Mouse (Mus musculus): ENCODE measurements at regions not wholly inside any gene's neighbourhood (a gene's known extent, or its start where the extent isn't known, plus 50 kb on each side); places are given as distances from the start of the nearest gene placed in this dataset.

DNA sequence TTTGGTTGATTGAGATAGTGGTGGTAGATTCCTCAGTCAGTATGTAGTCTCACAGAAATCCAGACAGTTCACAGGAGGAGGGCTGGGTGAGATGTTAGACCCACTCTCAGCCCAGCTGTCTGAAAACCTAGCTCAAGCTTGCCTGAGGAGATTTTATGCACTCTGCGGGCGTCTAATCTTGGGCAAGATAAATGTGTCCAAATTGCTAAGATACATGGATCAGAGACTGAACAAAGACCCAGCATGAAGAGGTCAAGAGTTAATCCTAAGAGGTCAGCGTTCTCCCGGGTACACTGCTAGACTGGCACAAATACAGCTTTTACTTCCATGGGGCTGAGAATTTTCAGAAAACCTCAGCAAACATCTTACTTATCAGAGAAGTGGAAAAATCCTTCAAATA, 186.8 kb upstream of the Dusp10 start:
- intact Hi-C loops (cut with DNase I) = no loop called here

DNA sequence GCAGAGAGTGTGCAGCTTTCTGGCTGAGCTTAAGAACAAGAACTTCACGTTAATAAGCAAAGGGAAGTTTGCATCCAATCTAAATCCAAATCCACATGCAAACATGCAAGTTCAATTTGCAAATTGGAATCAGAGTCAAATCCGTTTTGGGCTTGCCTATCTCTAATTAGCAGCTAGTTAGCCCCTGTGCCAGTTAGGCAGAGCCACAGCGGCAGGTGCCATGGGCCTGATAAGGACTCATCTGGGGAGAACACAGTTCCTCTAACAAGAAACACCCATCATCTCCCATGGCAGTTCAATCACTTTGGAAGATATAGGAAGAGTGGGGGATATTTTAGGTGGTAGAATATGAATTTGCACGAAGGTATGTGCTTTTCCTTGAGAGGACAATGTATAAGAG, 168.0 kb upstream of the Dusp10 start:
- intact Hi-C loops (cut with DNase I) = no loop called here

DNA sequence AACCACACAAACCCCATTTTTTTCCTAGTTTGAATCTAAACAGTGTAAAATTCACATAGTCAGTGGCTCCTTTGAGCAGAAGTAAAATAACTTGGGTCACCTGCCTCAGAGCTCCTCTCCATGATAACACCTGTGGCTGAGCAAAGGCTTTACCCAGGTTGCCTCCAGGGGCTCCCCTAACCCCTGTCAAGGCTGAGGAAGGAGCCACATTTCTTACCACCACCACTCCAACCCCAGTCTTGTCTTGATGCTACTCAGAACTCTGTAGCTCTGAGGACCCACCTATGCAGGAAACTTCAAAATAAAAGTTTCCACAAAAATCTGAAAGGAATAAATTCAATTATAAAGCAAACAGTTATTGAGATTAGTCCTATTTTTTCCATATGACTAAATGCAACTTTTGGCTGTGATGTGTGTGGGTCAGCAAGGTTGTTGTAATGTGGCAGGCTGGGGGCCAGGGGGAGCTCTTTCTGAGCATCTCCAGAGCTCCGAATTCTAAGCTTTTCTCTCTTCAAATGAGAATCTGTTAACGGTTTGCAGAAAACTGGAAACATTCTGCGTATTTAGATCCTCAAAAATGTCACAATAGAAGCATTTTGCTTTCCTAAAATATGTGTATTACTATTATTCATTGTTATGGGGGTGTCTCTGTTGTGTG, 159.0 kb upstream of the Dusp10 start:
- intact Hi-C loops (cut with DNase I) = loop anchor here (10.0 kb wide), 1 partner anchor 381 kb away; no protein-coding TSS in a partner anchor

DNA sequence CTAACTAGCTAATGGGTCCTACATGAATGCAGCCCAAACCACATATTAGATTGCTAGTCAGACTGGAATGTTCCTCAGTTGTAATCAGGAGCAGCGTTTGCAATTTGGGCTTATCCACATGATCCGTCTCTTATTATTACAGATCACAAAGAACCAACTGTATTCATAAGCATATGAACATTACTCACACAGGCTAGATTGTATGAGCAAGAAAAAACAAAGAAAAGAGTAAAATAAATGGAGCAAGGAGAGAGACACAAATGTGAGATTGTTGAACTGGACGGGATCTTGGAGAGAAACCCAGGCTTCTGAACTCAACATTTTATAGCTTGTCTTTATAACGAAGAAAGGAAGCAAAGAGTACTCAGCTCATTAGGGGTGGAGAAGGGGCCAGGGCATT, 148.0 kb upstream of the Dusp10 start:
- intact Hi-C loops (cut with DNase I) = no loop called here

DNA sequence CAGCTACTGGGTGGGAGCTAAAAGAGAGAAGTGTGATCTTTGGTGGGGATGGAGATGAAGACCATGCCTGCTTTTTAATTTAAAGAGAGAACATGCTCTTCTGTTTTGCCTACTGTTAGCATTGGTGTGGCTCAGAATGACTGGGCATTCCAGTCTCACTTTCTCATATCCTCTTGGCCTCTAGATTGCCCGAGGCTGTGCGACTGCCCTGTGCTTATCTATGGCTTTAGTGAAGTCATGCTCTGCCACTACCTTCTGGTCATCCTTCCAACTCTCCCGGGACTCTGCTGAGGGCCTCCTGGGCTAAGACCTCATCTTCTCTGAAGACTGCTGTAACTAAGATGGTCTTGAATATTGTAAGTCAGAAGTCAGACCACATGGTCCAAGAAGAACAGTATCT, 147.5 kb upstream of the Dusp10 start:
- intact Hi-C loops (cut with DNase I) = no loop called here

DNA sequence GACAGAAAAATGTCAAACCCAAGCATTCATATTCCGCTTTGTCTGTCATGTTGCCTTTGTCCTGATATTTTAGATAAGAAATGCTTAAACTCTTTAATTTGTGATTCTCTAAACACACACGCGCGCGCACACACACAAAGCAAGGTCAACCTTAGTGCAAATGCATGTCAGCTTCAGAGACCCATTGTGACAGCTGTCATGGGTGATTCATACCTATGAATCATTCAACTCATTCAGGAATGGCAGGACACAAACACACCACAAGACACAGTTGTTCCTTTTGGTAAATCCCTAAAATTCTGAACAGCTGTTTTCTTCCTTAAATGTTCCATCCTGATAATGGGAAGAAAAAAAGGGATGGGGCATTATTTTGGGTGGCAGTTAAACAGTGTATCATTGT, 144.1 kb upstream of the Dusp10 start:
- intact Hi-C loops (cut with DNase I) = no loop called here

DNA sequence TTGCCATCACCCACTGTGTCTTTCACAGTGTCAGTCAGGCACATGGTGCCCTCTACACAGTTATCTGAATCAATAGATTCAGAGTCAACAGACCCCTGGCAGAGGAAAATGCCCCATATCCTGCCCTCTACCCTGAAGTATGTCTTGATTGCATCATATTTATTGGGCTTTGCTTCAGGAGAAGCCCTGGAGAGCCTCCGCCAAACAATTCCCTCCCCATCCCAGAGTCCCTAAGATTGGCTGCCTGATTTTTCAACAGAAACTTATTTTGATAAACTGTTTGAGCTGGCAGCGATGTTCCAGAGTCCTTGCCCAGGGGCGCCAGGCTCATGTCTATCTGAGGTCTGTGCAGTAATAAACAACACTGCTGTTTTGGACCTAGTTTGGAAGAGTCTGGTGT, 117.2 kb upstream of the Dusp10 start:
- intact Hi-C loops (cut with DNase I) = no loop called here

DNA sequence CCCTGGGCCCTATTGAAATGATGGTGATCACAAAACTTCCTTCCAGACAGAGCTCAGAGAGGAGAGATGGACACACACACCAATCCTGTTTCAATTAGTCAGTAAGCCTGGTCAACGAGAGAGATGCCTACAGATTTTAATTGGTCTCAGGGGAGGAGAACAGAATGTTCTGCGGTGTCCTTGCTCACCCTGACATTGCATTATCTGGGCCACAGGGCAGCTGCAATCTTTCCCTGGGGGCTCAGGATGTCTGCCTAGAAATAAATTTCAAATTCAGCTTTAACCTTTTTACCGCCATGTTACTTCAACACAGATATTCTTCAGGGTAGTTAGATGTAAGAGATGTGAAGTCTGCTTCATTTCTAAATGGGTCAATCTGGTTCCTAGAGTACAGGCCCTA, 115.0 kb upstream of the Dusp10 start:
- intact Hi-C loops (cut with DNase I) = no loop called here

DNA sequence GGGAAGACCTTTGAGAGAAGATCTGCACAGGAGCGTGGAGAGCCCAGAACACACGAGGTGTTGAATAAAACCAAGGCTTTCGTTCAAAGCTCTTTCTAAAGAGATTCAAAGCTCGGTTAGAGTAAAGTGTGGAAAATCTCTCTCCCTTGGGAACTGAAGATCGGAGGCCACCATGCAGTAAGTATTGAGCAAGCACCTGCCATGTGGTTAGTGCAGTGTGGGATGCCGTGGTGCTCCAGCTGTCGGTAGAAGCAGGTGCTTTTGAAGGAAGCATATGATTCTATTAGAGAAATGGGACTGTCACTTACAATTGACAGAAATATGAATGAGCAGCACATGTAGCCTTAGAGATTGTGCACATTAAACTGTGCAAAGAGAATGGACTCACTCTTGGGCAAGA, 108.5 kb upstream of the Dusp10 start:
- intact Hi-C loops (cut with DNase I) = no loop called here

DNA sequence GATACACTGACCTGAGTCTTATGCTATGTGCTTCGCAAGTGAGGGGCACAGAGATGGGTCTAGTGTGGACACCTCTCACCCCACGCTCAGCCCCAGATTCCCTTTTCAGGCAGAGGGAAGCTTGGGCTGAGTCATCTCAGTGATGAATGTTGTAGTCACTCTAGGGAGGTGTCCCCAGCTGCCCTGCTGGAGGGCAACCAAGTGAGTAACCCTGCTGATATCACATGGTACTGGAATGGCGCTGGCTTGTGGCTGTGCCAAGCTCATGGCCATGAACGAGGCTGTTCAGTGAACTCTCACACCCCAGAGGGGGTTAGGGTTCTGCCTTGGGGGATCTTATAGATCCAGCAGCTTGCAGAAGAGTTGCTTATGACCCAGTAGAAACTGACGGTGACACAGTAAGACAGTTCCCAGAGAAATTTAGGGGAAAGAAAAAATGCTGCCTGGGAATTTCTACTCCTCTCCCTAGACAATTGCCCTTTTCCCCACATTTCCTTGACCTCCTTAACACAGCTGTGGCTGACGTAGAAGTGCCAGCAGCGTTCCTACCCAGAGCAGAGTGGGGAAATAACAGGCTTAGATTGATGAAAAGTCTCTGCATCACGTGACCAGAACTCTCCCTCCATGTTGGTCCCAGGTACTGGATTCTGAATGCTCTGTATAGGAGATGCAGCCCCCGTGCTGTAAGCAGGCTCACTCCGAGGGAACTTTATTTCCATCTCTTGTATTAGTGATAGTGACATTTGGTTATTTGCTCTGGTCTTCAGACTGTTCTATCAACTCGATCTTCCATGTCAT, 107.6 kb upstream of the Dusp10 start:
- intact Hi-C loops (cut with DNase I) = no loop called here

DNA sequence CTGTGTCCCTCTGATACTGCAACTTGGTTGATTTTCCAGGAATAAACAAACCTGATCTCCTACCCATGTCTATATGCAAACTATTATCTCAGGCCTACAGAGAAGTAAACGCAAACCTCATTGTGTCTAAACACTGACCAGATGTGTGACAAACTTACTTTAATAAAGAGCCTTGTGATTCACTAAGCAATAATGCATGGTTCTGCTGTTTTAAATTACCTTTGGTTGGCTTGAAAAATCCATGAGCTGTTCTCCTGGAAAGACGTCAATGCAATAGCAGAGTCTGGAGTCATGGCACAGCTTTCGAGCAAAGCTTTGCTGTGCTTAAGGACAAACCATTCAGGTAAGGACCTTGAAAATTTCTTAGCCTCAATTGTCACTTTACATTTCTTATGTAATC, 95.4 kb upstream of the Dusp10 start:
- intact Hi-C loops (cut with DNase I) = no loop called here

DNA sequence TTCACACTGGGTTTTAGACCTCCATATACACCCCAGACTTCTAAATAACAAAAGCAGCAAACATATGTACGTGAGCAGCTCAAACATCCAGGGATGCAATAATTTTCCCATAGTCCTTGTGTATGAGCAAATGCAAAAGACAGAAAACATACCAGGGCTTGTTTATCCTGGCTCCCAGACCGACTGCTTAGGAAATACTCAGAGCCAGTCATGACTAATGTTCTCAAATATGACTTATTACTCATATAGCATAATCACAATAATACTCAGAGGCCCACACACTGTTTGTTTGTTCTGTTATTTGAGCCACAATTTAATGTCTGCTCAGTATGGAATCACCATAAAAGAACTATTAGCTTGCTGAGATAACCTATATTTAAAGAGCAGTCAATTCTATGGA, 91.8 kb upstream of the Dusp10 start:
- intact Hi-C loops (cut with DNase I) = no loop called here

DNA sequence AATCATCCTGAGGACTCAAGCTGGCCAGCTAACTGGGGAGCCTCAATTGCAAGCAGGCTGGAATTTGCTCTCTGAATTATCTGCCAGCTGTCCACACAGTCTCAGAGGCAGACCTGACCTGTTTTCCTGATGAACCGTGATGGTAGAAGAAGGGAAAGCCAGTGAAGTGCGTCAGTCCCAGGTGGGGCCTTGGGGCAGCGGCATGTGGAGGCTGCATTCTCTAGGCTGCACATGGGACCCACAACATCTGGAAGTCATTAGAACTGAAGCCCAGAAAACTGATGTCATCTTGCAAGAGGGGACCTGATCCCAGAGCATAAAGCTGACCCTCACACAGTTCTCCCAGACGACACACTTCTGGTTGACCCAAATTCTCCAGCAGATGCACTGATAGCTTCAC, 84.6 kb upstream of the Dusp10 start:
- intact Hi-C loops (cut with DNase I) = no loop called here

DNA sequence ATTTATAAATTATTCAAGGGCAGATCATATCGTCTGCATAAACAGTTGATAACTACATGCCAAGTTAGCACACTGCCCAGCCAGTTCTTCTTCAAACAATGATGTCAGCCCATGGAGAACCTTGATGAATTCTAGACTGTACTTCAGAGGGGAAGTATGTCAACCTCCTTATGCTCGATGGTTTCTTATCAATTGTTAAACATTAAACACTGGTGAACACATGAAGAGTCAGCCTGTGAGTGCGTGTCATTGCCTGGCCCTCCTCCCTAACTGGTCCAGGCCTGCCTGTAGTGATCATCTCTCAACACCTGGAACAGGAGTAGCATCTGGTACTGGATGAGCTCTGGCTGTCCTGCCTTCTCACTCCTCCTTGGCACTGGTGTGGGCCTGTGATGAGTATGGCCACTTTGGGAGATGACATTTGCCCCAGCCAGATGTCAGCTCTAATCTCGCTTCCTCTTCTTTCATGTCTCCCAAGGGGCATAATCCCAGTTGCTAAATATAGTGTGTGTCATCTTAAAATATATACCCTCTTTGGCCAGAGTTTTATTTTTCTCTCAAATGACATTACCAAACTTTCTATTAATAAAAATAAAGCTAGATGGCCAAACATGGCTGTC, 82.6 kb upstream of the Dusp10 start:
- intact Hi-C loops (cut with DNase I) = no loop called here

DNA sequence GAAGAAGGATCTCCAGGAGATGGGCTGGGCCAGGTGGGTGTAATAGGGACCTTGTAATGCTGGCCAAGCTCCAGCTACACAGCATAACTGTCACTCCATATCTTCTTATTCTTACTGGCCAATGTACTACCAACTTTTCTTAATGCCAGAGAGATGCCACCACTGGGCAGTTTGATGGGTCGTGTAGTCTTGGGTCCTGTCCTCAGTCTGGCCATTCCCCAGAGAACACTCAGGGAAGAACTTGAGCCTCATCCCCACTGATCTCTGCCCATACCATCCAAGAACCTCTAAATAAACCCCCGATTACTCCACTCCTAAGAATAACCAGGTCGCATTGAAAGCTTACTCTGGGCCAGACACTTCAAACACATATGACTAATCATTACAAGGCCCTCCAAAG, 82.0 kb upstream of the Dusp10 start:
- intact Hi-C loops (cut with DNase I) = no loop called here

DNA sequence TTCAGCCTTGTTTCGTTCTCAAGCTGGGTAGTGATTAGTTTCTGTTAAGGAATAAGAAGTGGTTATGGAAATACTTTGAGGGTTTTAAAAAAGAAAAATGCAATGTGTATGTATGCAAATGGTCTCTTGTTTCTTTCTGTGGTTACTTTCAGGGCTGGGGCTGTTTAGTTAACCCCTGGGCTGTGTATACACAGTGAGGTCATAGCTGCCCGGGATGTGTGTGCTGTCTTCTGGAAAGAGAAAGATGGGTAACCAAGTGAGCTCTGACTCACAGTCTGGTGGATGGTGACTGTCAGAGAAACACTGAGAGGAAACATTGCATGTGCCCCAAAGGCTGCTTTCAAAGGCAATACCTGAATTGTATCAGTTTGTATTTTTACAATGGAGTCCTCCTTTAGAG, 79.3 kb upstream of the Dusp10 start:
- intact Hi-C loops (cut with DNase I) = no loop called here

DNA sequence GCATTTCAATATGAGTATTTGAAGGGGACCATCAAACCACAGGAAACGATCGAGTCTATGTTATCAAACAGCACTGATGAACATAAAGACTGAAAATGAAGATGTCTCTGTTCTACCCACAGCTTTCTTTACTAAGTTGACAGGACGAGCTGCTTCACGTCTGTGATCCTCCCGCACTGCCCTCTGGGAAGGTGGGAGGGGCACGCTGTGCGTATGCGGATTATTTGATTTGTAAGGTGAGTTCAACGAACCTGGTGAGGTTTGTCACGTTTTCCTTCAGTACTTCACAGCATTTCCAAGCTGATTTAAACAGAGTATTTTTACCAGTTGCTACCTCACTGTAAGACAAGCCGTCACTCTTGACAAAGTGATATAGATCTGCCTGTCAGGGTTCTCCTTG, 75.9 kb upstream of the Dusp10 start:
- intact Hi-C loops (cut with DNase I) = no loop called here

DNA sequence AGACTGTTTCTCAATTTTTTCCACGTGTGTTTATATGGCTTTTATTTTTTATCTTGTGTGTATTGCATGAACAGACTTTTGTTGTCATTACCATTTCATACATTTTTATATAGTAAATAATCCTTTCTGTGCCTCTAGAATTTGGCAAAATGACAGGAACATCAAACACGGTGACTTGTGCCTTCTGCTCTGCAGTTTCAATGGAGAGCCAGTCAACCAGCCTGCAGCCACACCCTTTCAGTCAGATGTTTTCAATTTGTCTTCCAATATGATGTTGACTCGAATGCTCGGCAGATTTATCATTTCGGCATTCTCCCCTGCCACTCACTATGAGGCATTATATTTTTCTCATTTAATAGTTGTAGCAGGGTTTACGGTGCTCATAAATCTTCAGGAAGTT, 74.7 kb upstream of the Dusp10 start:
- intact Hi-C loops (cut with DNase I) = no loop called here

DNA sequence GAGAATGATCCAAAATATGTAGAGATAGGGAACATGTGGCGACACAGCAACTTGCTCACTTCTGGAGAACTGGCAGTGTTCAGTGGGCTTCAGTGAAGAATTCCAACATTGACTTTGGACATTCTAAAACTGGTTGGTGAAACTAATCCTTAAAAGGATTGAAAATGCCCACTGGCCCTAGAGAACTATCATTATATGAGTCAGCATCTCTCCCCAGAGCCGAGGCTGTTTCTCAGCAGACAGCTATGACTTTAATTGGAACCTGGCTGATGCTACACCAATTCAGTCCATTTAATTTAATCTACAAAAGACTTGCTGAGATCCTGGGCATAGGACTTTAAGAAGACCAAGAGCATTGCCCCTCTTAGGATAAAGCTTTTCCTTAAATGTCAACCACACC, 72.4 kb upstream of the Dusp10 start:
- intact Hi-C loops (cut with DNase I) = no loop called here

DNA sequence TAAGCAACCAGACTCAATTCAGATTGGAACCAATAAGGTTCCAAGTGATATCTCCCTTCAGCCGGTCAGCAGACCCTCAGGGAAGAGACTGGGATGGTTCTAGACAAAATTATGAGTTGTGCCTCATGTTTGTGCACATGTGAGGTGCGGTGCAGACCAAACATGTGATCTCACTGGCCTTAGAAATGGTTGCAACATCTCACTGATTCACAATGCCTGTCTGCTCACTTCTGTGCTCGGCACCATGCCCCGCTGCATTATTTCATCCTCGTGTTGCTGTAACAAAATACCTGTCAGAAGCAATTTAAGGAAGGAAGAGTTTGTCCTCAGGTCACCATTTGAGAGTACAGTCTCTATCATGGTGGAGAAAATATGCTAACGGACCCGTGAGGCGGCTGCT, 66.9 kb upstream of the Dusp10 start:
- intact Hi-C loops (cut with DNase I) = no loop called here

DNA sequence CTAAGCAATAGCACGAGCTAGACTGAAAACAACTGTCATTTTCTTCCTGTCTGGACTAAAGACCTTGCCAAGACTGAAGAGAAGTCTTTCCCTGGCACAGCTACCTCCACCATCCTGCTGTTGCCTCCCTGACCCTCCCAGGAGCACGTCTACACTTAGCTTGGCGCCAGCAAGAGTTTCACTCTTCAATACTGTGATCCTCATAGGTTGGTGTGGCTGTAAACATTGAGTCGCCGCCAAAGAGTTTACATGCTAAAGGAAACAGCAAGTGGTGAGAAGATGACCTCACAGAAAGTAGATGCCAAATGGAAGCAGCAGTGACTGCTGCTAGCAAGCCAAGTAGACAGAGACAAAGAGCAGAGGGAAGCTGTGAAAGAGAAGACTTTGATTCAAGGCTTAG, 66.0 kb upstream of the Dusp10 start:
- intact Hi-C loops (cut with DNase I) = no loop called here

DNA sequence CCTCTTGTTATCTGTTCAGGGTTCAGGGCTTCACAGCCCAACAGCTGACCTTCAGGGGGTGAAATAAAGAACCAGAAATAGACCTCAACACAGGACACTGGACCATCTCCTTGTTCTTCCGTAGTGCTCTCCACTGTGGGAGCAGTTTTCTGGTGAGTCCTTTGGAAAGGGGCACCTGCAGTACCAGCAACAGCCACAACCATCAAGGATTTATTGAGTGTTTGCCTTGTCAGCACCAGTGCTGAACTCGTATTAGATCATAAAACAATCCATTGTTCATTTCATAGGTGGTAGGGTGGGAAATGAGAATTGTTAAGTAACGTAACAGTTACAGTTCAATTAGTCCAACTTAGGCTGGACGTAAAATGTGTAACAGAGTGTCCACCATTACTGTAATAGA, 63.9 kb upstream of the Dusp10 start:
- intact Hi-C loops (cut with DNase I) = no loop called here

DNA sequence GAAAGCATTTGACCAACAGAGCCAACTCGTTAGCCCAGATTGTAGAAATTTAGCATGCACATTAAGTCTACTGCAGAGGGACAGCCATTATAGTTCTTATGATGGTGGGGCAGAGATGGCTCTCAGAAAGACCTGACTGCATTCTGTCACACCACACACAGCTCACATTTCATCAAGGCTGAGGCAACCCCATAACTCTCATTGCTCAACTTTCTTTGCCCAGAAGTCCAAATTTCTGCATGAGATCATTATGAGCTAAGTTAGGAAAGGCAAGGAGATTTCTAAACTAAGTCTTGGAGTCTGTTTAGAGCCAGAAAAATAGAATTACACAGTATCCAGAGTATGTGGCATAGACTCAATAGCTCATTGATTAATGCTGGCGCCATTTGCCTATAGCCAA, 59.0 kb upstream of the Dusp10 start:
- intact Hi-C loops (cut with DNase I) = no loop called here

Data from adrenal gland (tissue).